Mouse (Mus musculus) cerebellum, postnatal 25 days (tissue): Measurements from ENCODE around the gene Maml2.

Experiments
- DNase-seq, 2 experiments: peaks; one replicate each; pipeline ENCODE4 v3.0.0; 2021; ENCODE audit warnings: mixed read lengths in 2 of 2

Gene Maml2

GRCm38 (mm10) chr9:13297668-13298512, at the start of gene Maml2:
Gene Maml2, plus strand, starts transcription at chr9:13297957.
- DNase-seq: peak; percentile 75 to 78

DNA sequence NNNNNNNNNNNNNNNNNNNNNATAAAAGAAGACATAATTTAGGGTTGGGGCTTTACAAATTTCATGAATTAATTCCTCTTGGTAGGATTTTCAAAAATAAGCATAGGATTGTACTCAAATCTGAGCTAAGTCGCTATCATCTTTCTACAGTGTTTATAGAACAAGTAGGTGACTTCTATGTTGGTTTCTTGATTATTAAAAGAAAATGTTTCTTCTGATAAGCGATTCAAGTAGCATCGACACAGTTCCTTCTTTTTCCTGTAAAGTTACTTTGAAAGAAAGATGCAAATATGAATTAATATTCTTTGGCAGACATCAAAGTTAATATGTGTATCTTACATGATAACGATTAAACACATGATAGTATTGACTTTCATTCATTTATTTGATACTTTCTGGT, 49.7 kb upstream of the Maml2 start:
- DNase-seq: no peak

GRCm38 (mm10) chr9:13251251-13251650, 46.5 kb upstream of the Maml2 start:
- DNase-seq: no peak

DNA sequence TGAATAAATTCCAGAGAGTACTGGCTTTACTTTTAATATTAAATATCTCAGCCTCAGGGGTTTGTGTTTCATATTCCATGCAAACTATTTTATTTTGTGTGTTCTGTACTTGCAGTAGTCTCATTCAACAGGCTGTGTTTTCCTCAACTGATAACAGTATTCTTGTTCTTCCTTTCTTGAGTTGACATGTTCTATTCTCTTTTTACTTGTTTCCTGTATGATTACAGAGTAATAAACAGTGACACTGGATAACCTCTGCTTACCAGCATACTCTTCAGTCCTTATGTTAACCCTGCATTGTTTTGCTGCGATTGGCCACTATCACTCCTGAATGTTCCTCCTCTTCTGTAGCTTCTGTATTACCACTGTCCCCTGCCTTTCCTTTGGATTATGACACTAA, 41.0 kb upstream of the Maml2 start:
- DNase-seq: no peak

GRCm38 (mm10) chr9:13258173-13258572, 39.6 kb upstream of the Maml2 start:
- DNase-seq: no peak

- DNase-seq: no peak
Observed at GRCm38 (mm10) chr9:13260980-13261379, 36.8 kb upstream of the Maml2 start.

- no peak for DNase-seq
Observed at GRCm38 (mm10) chr9:13273219-13273618, 24.5 kb upstream of the Maml2 start.

DNA sequence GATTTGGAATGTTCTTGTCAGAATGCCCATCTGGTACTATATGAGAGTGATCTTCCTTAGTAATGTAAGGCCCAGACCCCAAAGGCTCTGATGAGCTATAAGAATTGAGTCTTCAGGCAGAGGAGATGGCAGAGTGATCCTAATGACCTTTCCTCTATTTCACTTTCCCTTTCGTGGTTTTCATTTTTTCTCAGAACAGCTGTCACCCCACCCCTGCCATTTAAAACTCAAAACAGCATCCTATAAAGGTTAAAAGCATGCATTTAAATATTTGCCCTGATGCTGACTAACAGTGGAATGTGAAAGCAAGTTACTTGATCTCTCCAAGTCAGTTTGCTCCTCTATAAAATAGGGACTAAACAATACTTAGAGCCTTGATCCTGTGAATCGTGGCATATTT, 10.3 kb upstream of the Maml2 start:
- no peak for DNase-seq

DNA sequence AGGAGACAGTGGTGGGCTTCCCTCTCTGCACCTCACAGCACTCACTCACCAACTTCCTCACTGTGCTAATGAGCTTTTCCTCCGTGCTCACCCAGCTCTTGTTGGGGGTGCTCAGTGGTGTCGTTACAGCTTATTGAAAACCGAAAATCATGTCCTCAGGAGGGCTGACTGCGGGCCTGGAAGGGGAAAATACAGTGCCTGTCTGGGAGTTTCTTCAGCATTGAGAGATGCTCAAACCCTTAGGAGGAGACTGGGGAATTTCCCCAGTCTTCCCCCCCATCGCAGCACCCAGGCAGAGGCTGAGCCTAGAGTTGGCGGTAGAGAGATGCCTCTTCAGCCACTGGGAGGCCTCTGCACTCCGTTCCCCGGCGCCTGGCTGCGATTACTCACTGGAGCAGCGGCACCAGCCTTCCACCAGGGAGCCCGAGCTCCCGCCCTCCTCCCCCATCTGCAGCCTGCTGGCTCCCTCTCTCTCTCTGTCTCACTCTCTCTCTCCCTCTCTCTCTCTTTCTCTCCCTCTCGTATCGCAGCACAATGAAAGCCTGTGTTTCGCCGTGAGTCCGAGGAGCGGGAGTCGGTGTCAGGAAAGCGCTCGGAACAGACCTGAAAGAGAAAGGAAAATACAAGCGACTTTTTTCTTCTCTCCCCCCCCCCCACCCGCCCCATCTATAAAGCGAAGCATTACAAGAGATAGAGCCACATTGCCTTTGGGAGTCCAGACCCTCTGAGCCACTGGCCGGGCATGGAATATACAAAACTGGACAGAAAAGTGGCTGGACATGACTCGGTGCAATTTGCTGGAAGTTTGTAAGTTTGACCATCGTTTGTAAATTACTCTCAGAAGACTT, 1.3 kb upstream of the Maml2 start:
- DNase-seq: peak; percentile 86 to 89

- DNase-seq: peak; percentile 22 to 46
Observed at GRCm38 (mm10) chr9:13297122-13297667, 562 bp upstream of the Maml2 start.

GRCm38 (mm10) chr9:13298513-13298878, 739 bp downstream of the Maml2 start:
- DNase-seq: no peak

DNA sequence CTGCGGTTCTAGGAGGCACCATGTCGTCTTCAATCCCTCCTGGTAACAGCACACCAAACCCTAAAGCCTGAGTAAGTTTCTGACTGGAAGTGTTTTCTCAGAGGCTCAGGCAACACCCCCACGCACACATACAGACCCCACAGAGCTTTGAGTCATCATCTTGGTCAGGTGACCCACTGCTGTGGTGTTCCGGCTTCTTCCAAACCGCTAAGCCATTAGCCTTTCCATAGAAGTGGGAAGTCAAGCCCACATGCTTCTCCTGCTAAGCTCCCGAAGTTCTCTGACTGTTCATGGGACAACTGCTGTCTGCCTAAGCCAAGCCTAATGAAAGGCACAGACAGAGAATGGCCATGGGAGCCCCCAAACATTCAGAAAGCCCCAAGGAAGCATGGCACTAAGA, 1.4 kb downstream of the Maml2 start:
- peak; percentile 29 to 39 for DNase-seq

GRCm38 (mm10) chr9:13300041-13300441, 2.3 kb downstream of the Maml2 start:
- DNase-seq: peak; percentile 42 to 52

DNA sequence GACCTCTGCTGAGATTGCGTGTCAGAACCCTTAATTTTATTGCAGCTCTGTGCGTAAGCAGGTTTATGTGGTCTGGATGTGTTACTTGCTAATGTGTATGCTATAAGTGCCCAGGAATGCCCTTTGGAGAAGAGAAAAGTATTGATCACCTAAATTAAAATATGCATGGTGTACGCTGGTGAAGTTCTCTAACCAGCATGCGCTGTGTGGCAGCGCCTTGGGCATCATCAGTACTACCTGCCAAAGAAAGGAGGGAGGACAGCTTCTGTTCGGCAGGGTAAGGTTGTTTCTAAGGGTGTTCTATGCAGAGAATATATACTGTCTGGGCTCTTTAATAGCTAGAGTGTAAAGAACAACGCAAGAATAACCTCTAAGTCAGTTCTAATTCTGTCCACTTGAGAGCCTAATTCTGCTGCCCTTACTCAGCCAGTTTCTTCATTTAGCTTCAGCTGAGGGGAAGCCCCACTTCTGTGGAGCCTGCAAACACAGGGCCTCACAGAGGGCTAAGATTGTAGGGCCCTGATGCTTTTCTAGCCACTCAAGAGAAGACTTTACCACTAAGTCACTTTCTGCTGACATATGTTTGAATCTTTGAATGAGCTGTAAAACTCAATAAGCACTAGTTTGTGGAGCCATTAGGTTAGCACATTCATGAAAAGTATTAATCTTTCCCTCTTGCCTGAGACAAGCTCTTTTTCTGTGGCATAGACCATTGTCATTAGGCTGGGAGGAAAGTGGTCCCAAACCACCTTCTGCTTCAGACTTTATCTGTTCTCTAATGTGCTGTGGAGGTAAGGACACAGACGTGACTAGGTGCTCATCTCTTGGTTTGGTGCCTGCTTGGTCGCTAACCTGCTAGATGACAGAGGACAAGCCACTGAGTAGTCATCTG, 3.4 kb downstream of the Maml2 start:
- no peak for DNase-seq

GRCm38 (mm10) chr9:13302183-13302825, 4.5 kb downstream of the Maml2 start:
- no peak for DNase-seq

DNA sequence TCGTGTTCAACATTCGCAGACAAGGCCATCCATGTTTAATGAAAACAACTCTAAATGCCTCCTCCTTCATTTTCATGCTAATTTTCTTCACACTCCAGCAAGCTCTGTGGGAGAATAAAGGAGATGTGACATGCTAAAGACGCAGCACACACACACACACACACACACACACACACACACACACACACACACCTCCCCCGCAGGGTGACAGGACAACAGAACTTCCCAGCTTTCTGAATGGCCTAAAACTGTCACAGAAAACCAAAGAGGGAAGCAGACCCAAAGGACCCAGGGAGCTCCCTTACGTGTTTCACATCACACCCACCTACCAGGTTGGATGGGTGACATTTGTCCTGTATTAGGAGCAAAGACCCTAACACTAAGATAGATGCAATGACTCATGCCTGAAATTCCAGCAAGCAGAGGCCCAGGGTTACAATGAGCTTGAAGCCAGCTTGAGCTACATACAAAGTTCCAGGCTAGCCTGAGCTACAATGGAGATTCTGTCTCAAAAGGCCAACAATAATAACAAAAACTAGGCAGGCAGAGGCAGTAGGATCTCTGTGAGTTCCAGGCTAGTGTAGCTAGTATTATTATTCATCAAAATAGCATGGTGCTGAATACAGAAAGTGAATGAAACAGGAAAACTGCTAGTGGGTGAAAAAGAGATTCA, 5.5 kb downstream of the Maml2 start:
- no peak for DNase-seq

DNA sequence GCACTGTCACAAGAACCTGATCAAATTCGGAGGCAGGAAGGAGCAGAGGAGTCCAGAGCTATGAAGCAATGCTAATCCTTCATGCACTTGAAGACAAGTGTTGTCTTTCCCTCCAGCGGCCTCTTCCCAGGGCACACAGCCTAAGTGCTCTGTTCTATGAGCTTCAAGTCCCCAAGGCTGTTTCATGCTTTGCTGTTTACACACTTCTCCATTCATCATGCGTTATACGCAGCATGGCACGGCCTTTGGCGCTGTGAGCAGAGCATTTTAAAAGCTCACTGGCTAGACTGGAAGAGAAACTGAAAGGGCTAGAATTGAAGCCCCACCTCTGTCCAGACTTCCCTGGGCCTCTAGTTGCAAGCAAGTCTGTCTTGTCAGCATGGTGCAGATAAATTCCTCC, 6.2 kb downstream of the Maml2 start:
- DNase-seq: no peak

DNA sequence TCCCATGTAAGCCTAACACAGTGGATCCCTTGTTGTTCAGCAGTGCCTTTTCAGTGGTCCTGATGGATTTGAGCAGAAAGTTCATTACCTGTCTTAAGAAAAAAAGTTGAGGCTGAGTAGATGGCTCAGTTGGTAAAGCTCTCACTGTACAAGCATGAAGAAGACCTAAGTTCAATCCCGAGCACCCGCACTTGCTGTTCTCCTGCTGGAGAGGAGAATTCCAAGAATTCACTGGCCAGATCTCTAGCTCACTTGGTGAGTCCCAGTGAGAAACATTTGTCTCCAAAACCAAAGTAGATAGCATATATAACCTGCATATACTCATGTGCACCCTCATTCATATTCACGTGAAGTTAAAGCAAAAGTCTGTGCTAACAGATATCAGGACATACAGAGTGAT, 8.7 kb downstream of the Maml2 start:
- DNase-seq: no peak

DNA sequence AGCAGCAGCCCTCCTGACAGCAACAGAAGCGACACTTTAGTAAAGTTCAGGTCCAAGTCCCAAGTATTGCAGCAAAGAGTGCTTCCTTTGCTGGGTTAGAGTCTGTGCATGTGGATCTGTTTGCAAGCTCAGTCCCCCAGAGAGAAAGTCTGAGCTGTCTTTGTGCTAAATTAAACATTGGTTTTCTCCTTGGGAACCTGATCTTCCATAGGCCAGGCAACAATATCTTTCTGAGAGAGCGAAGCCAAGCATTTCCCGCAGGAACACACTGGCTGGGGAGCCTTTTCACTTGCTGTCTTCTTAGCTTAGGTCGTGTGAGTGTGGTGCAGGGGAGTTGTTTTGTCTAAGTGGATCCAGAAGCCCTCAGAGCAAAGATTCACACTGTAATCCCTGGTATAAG, 9.5 kb downstream of the Maml2 start:
- DNase-seq: no peak

DNA sequence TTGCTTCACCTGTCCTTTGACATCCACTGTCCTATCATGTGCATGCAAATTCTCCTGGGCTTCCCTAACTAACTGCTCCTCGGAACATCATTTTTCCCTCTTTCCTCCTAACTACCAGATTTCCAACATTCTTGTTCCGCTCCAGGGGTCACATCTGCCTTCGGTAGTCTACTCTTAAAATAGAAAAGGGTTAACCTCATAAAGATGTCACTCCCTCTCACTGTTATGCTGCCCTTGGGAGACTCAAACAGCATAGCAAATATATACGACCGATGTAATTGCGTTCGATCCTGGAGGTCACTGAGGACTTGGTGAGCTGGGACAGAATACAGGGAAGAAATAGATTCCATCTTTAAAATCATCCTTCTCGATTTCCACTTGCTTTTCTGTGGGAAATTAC, 11.0 kb downstream of the Maml2 start:
- DNase-seq: no peak

GRCm38 (mm10) chr9:13309807-13310206, 12.1 kb downstream of the Maml2 start:
- DNase-seq: no peak

DNA sequence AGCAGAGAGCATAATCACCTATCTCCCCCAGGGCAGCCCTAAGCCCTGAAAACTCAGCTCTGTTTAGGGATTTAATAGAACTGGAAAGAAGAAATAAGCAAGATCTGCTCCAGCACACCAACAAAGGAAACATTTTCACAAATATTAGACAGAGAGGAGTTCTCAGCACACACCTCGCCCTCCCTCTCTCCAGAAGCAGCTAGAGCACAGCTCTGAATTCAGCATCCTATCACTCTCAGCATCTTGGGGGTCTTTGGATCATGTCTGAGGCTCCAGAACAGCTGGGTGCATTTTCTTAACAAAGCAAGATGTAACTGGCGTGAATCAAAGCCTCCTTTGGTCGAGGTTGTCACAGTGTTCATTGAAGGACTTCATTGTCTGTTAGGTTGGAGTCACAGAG, 12.5 kb downstream of the Maml2 start:
- DNase-seq: no peak
